Mouse (Mus musculus) embryonic facial prominence, embryonic 11.5 days (tissue): ENCODE data around the gene 2610301B20Rik. TPM values are rescaled to one million over a fixed set of nuclear protein-coding genes. Genes with fewer than 3 reads are reported as not detected.
"Not testable (repeated sequence)": the region's sequence is repeated elsewhere in the genome, so short reads cannot be mapped to it uniquely, and the experiment has no call there.

Experiments used
- ATAC-seq: fragments of 200-750 bp; cut with Nextera tagmentation; replicated peaks from 2 replicates; pipeline ENCODE4 v1.8.0; 2017; ENCODE audit warnings: low read depth; ENCODE audit not compliant: insufficient number of reproducible peaks, low FRiP score, low TSS enrichment
- DNase-seq: peaks from one replicate; pipeline ENCODE4 v3.0.0-alpha.2; 2015; ENCODE audit warnings: low spot score
- H3K27ac ChIP-seq: fragments of 300-500 bp; sonication (generic); replicated peaks from 2 replicates; pipeline ENCODE4 v1.5.1; 2014; ENCODE audit warnings: mild to moderate bottlenecking, low read depth, low read length, control low read depth
- H3K27me3 ChIP-seq: fragments of 300-500 bp; sonication (generic); 2 replicates; pipeline ENCODE4 v1.6.1; 2014; ENCODE audit warnings: mild to moderate bottlenecking, low read length, moderate library complexity, mixed read lengths; ENCODE audit not compliant: control insufficient read depth, insufficient read depth
- H3K36me3 ChIP-seq: fragments of 300-500 bp; sonication (generic); replicated peaks from 2 replicates; pipeline ENCODE4 v1.6.1; 2014; ENCODE audit warnings: low read depth, mild to moderate bottlenecking, low read length, moderate library complexity, mixed read lengths; ENCODE audit not compliant: control insufficient read depth, insufficient read depth
- H3K4me1 ChIP-seq: fragments of 300-500 bp; sonication (generic); 2 replicates; pipeline ENCODE4 v1.6.1; 2014; ENCODE audit warnings: low read length, mixed read lengths; ENCODE audit not compliant: control insufficient read depth, insufficient read depth
- H3K4me2 ChIP-seq: fragments of 300-500 bp; sonication (generic); 2 replicates; pipeline ENCODE4 v1.6.1; 2014; ENCODE audit warnings: low read depth, mild to moderate bottlenecking, control low read depth, low read length, moderate library complexity
- H3K4me3 ChIP-seq: fragments of 300-500 bp; sonication (generic); 2 replicates; pipeline ENCODE4 v1.5.1; 2014; ENCODE audit warnings: low read depth, low read length, control low read depth
- H3K9ac ChIP-seq: fragments of 300-500 bp; sonication (generic); replicated peaks from 2 replicates; pipeline ENCODE4 v1.6.1; 2014; ENCODE audit warnings: mild to moderate bottlenecking, control low read depth, low read length
- H3K9me3 ChIP-seq: fragments of 300-500 bp; sonication (generic); replicated peaks from 2 replicates; pipeline ENCODE4 v1.6.1; 2016; ENCODE audit warnings: mild to moderate bottlenecking, low read length, inconsistent platforms, mixed read lengths; ENCODE audit not compliant: control insufficient read depth
- WGBS: fragments of 180-500 bp; shearing (Covaris S2); extraction: QIAGEN DNeasy Blood & Tissue Kit; methylation state at CpG from one replicate; pipeline ENCODE4 v1.1.7; 2014; 5-methylcytosine and 5-hydroxymethylcytosine counted together
- polyA plus RNA-seq: library from polyadenylated mRNA; unstranded; fragments of >200 nt; fragmentation: Nextera tagmentation; extraction: Ambion mirVana; gene quantifications from 2 replicates; pipeline ENCODE4 v1.2.1, GENCODE M21; 2014

2610301B20Rik gene
- polyA plus RNA-seq, 1 experiment from 2014 or later: 40.2 TPM

DNA sequence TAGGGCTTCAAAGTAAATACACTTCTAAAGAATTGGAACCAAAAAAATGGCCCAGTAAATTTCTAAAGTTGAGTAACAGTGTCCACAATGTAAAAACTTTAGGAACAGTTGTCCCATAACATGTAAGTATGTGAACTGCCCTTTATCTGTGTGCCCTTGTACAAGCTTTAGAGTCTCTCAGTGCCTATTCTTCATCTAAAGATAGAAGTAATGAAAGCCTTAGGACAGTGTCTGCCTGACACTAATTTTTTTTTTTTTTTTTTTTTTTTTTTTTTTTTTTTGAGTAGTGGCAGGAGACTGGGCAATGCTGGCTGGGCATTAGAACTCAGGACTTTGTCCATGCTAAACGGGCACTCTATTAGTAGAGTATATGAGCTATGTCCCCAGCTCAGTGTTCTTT, 2.8 kb downstream of the 2610301B20Rik start:
- Histone ChIP-seq H3K27me3 (no peaks in the 10 kb centered on the region), H3K4me3 (no peak overlapping the region), H3K9me3 (no peaks in the 10 kb centered on the region), H3K4me1 (no peaks in the 10 kb centered on the region), H3K27ac (no peak overlapping the region), H3K36me3 (no peaks in the 10 kb centered on the region; the same call in 1 of the 2 replicates), H3K4me2 (no peak overlapping the region), H3K9ac (no peak overlapping the region)
- DNase-seq (no peak), ATAC-seq (no peak)
- WGBS: 91% methylated on average over 1 of the region's 1 CpGs

DNA sequence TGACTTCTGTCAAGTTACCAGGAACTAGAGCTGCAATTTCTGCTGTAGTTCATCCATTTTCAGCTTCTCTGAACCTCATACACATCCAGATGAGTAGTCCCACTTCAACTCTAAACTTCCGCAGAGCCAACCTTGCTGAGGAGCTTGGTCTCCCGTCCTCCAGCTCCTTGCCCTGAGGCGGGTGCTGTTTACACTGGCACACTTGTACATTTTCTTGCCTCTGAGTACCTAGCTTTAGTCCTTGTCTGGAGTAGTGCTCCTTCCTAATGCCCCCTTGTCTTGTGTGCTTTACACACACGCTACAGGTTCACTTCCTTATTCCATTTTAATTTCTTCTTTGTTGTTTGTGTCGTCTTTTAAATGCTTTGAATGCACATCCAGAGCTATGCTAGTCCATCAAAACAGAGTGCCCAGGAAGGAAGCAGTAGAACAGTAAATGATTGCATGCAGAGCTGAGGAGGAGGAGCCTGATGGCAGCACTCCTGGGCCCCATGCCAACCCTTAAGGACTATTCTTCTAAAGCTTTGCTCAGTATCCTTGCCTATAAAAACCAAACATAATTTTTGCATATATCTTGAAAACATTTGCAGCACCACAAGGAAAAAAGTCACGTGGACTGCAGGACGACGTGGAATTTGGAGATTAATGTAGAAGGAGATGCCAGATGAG, 9.6 kb downstream of the 2610301B20Rik start:
- no peak overlapping the region for H3K4me2 ChIP-seq
- 94% methylated on average over 8 of the region's 8 CpGs for WGBS
- ATAC-seq: no peak
- no peak for DNase-seq
- no peaks in the 10 kb centered on the region for H3K4me1 ChIP-seq
- no peak overlapping the region for H3K27ac ChIP-seq
- H3K9ac ChIP-seq: no peak overlapping the region
- peaks cover 2% of the 10 kb centered on the region for H3K36me3 ChIP-seq
- no peak overlapping the region for H3K4me3 ChIP-seq
- H3K9me3 ChIP-seq: no peaks in the 10 kb centered on the region
- no peaks in the 10 kb centered on the region for H3K27me3 ChIP-seq

DNA sequence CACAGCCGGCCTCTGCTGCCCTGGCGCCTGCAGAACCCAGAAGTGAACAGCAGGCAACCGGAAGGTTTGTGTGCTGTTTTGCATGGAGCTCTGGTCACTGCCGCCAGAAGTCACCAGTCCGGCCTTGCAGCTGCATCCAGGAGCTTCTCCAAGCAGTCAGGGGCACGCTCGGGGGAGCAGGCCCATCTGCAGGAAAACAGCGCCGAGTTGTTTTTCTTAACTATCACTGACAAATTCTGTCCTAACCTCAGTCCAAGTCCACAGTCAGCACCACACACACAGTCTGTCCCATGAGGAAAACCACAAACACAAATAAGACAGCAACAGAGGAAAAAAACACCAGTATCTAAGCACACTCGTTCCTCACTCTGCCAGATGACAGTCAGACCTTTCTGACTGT, 14.5 kb downstream of the 2610301B20Rik start:
- H3K9me3 ChIP-seq: no peaks in the 10 kb centered on the region
- no peak overlapping the region for H3K4me2 ChIP-seq
- H3K27ac ChIP-seq: no peak overlapping the region
- DNase-seq (no peak), ATAC-seq (no peak)
- no peak overlapping the region for H3K9ac ChIP-seq
- H3K27me3 ChIP-seq: no peaks in the 10 kb centered on the region
- WGBS: 95% methylated on average over 10 of the region's 10 CpGs
- H3K4me3 ChIP-seq: no peak overlapping the region
- peaks cover 2% of the 10 kb centered on the region for H3K36me3 ChIP-seq
- no peaks in the 10 kb centered on the region for H3K4me1 ChIP-seq

DNA sequence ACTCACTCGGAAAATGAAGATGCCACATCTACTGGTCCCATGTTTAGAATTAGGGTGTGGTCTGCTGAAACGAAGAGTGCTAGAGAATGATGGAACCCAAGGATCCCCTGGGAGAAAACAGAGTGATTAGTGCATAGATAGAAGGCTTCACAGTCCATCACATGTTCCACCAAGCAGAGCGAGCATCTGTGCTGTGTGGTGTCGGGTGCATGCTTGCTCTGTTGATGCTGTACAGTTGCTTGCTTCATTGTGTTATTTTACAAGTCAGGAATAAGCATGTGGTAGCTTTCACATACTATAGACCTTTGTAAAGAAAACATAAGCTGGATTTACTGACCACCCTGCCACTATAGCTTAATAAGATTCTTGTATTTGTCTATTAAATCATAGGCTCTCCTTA, 22.0 kb downstream of the 2610301B20Rik start:
- WGBS: 86% methylated on average over 4 of the region's 4 CpGs
- Histone ChIP-seq H3K4me2 (no peak overlapping the region), H3K4me3 (no peak overlapping the region), H3K9ac (no peak overlapping the region), H3K9me3 (no peaks in the 10 kb centered on the region), H3K36me3 (no peaks in the 10 kb centered on the region), H3K4me1 (no peaks in the 10 kb centered on the region), H3K27me3 (no peaks in the 10 kb centered on the region), H3K27ac (no peak overlapping the region)
- DNase-seq: no peak
- ATAC-seq: no peak

DNA sequence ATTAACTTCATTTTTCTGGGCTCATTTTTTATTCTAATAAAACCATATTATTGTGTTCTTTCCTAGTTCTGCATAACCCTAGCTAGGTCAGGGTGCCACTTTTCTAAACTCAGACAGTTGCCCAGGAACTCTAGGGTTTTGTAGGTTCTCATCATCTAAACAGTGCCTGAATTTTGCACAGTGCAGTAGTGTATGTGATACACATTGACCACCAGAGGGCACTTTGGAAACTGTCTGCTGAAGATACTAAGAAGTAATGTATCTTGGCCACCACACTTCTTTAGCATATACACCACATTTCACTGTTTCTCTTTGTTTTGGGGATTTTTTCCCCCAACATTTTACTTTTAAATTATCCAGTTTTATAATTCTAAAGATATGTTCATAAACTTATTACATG, 22.6 kb downstream of the 2610301B20Rik start:
- Histone ChIP-seq H3K4me2 (no peak overlapping the region), H3K36me3 (no peaks in the 10 kb centered on the region), H3K27me3 (no peaks in the 10 kb centered on the region), H3K9me3 (no peaks in the 10 kb centered on the region), H3K27ac (no peak overlapping the region), H3K4me1 (no peaks in the 10 kb centered on the region), H3K9ac (no peak overlapping the region), H3K4me3 (no peak overlapping the region)
- DNase-seq: peak; percentile 80
- peak; percentile 65; the same call in 1 of the 2 replicates for ATAC-seq

DNA sequence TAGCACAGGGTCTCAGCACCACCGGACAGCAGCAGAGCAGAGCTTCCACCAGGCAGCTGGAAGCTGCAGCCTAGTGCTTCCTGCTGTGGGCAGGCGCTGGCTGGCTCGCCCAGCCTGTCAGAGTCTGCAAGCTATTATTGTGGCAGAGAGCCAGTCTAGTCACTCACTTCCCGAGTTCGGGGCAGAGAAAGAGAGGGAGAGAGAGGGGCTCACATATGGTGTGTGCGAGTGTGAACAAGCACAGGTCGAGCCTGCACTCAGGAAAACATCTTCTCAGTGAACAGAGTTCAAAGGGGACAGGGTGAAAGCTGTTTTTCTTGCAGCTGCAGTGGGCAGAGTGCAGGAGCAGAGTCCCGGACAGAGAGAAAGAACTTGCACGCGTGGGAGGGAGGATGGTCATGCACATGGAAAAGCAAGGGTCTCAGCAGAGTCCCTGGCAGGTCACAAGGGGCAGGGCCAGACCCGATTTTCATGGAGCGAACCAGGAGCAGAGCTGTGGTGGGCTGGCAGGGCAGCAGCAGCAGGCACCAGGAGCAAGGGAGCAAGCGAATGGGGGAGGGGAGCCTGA, 31.0 kb downstream of the 2610301B20Rik start:
- 4% methylated on average over 13 of the region's 13 CpGs for WGBS

DNA sequence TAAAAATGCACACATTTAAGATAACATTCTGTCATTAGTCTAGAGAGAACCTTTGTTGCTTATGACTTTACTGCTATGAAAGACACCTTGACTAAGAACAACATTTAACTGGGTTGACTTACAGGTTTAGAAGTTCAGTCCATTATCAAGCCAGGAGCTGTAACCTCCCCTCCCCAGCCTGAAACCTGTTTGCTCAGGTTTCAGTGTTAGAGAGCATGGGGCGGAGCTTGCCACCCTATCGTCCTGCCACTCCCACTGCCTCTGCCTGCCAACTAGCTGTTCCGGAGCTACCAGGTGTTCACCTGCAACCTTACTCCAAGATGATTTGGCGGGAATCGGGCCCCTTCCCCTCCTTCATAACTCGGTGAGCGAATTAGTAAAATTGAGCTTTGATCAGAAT, 37.1 kb downstream of the 2610301B20Rik start:
- not testable (repeated sequence) for H3K27me3 ChIP-seq, H3K4me2 ChIP-seq, H3K36me3 ChIP-seq, H3K9ac ChIP-seq, H3K4me3 ChIP-seq, H3K9me3 ChIP-seq, ATAC-seq, H3K4me1 ChIP-seq, DNase-seq, H3K27ac ChIP-seq
- WGBS: 49% methylated on average over 7 of the region's 7 CpGs

More for the DNA sequence above, 31.0 kb downstream of the 2610301B20Rik start:
- H3K27me3 ChIP-seq: no peaks in the 10 kb centered on the region
- H3K9ac ChIP-seq: peak overlapping the region; percentile 4; the same call in 1 of the 2 replicates
- peaks cover 3% of the 10 kb centered on the region; the same call in 1 of the 2 replicates for H3K4me1 ChIP-seq
- H3K27ac ChIP-seq: no peak overlapping the region
- ATAC-seq (0 out of 2 replicates have a peak, but pooled peaks have one; percentile 73), DNase-seq (peak; percentile 51)
- H3K4me3 ChIP-seq: no peak overlapping the region
- peak overlapping the region; percentile 23; the same call in 1 of the 2 replicates for H3K4me2 ChIP-seq
- H3K9me3 ChIP-seq: no peaks in the 10 kb centered on the region
- H3K36me3 ChIP-seq: no peaks in the 10 kb centered on the region

DNA sequence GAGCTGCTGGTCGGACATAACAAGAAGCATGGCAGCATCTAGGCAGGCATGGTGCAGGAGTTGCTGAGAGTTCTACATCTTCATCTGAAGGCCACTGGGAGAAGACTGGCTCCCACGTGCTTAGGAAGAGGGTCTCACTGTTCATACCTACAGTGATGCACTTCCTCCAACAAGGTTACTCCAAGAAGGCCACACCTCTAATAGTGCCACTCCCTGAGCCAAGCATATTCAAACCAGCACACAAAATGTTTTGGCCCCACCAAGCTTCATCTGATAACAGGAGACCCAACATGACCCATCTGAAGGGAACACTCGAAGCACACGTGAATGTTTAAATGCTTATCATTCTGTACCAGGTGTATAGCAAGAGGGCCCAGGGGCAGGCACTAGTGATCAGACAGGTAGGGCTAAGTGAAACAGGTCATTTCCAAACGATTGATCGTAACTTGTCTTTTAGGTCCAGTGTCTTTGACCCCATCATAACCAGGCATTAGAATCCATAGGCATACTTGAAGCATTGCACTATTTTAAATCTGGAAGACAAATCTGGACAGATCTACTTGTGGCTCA, 37.7 kb downstream of the 2610301B20Rik start:
- Histone ChIP-seq H3K4me2 (no peak overlapping the region), H3K27ac (no peak overlapping the region), H3K27me3 (no peaks in the 10 kb centered on the region), H3K4me3 (no peak overlapping the region), H3K9ac (no peak overlapping the region), H3K4me1 (no peaks in the 10 kb centered on the region), H3K36me3 (no peaks in the 10 kb centered on the region), H3K9me3 (no peaks in the 10 kb centered on the region)
- ATAC-seq (no peak), DNase-seq (no peak)
- WGBS: 84% methylated on average over 6 of the region's 6 CpGs
